Mouse (Mus musculus) limb, embryonic 14.5 days (tissue): ENCODE measurements at regions not wholly inside any gene's neighbourhood (a gene's known extent, or its start where the extent isn't known, plus 50 kb on each side); places are given as distances from the start of the nearest gene placed in this dataset.

Experiments used
- ATAC-seq: fragments of 200-750 bp; cut with Nextera tagmentation; 2 replicates; pipeline ENCODE4 v1.8.0; 2017; ENCODE audit warnings: low read depth, moderate number of reproducible peaks, moderate TSS enrichment; ENCODE audit not compliant: low FRiP score
- DNase-seq: peaks from one replicate; pipeline ENCODE4 v3.0.0-alpha.2; 2015; ENCODE audit warnings: low spot score
- H3K27ac ChIP-seq: fragments of 300-500 bp; sonication (generic); replicated peaks from 2 replicates; pipeline ENCODE4 v1.5.1; 2014; ENCODE audit warnings: low read depth, mild to moderate bottlenecking, low read length, moderate library complexity, mixed read lengths
- H3K27me3 ChIP-seq: fragments of 300-500 bp; sonication (generic); 2 replicates; pipeline ENCODE4 v1.6.1; 2014; ENCODE audit warnings: low read length, mixed read lengths; ENCODE audit not compliant: control insufficient read depth, insufficient read depth
- H3K36me3 ChIP-seq: fragments of 300-500 bp; sonication (generic); 2 replicates; pipeline ENCODE4 v1.6.1; 2014; ENCODE audit warnings: mild to moderate bottlenecking, low read length, moderate library complexity, mixed read lengths; ENCODE audit not compliant: control insufficient read depth, insufficient read depth
- H3K4me1 ChIP-seq: fragments of 300-500 bp; sonication (generic); 2 replicates; pipeline ENCODE4 v1.6.1; 2014; ENCODE audit warnings: antibody characterized with exemption, low read length, mixed read lengths; ENCODE audit not compliant: control insufficient read depth, insufficient read depth
- H3K4me2 ChIP-seq: fragments of 300-500 bp; sonication (generic); replicated peaks from 2 replicates; pipeline ENCODE4 v1.6.1; 2014; ENCODE audit warnings: low read depth, mild to moderate bottlenecking, low read length, moderate library complexity; ENCODE audit not compliant: severe bottlenecking
- H3K4me3 ChIP-seq: fragments of 300-500 bp; sonication (generic); replicated peaks from 2 replicates; pipeline ENCODE4 v1.5.1; 2014; ENCODE audit warnings: low read length
- H3K9ac ChIP-seq: fragments of 300-500 bp; sonication (generic); 2 replicates; pipeline ENCODE4 v1.6.1; 2014; ENCODE audit warnings: mild to moderate bottlenecking, low read depth, low read length, moderate library complexity; ENCODE audit not compliant: severe bottlenecking
- H3K9me3 ChIP-seq: fragments of 300-500 bp; sonication (generic); 2 replicates; pipeline ENCODE4 v1.6.1; 2016; ENCODE audit warnings: low read length; ENCODE audit not compliant: control insufficient read depth
- POLR2A ChIP-seq: fragments of 200-500 bp; IDR thresholded peaks from 2 replicates; pipeline ENCODE4 v1.8.0; 2012; ENCODE audit warnings: inconsistent platforms, mild to moderate bottlenecking, moderate library complexity, borderline replicate concordance; ENCODE audit not compliant: insufficient read depth, insufficient read length; ENCODE audit errors: extremely low read depth
- WGBS: fragments of 180-500 bp; shearing (Covaris S2); extraction: QIAGEN DNeasy Blood & Tissue Kit; methylation state at CpG from one replicate; pipeline ENCODE4 v1.1.7; 2014; 5-methylcytosine and 5-hydroxymethylcytosine counted together

DNA sequence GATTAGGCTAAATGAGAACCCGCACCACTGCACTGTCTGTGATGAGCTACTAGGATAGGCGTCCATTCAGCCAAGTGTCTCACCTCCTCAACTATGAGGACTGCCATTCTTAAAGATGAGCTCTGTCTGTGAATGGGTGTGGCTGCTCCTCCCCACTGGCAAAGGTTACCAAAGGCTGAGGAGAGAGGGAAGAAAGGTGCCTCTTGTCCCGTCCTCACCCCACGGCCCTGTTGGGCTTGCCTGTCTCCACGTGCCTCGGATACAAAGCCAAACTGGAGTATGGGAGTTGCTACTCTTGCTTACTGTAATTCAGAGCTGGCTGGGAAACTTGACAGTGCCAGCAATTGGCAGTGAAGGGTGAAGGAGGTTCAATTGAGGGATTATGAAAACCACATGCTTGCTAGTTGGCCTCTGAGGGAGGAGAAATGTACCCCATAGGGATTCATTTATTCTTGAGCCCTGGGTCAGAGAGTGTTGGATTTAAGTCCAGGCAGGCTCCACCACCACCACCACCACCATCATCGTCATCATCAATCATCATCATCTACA is 112.6 kb upstream of the Ngf start:
- Histone ChIP-seq H3K4me3 (no peak overlapping the region), H3K9me3 (no peaks in the 10 kb centered on the region), H3K9ac (no peak overlapping the region), H3K27me3 (no peaks in the 10 kb centered on the region), H3K4me1 (no peaks in the 10 kb centered on the region), H3K4me2 (no peak overlapping the region), H3K27ac (no peak overlapping the region), H3K36me3 (no peaks in the 10 kb centered on the region)
- DNase-seq: no peak
- no peak for ATAC-seq
- WGBS: 66% methylated on average over 7 of the region's 7 CpGs
- TF ChIP-seq POLR2A: no peak

DNA sequence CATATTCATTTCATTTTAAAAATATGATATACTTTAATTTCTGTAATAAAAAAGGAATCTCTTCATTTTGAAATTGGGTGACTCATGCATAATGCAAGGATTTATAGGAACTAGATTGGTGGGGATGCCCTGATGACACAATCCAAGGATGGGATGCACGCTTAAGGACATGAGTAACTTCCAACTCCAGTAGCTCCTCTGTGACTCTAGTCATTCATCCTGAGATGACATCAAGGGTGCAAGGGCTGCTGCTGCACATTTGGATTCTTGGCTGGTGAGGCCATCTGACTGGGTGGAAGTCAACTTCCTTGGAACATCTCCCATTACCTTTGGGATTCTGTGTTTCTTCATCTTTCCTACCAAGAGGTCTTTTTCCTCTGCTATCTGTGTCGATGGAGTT is 114.4 kb upstream of the Ngf start:
- no peak overlapping the region for H3K27ac ChIP-seq
- TF ChIP-seq POLR2A: no peak
- H3K4me1 ChIP-seq: no peaks in the 10 kb centered on the region
- no peaks in the 10 kb centered on the region for H3K9me3 ChIP-seq
- DNase-seq (no peak), ATAC-seq (no peak)
- H3K4me2 ChIP-seq: no peak overlapping the region
- no peak overlapping the region for H3K9ac ChIP-seq
- no peak overlapping the region for H3K4me3 ChIP-seq
- H3K36me3 ChIP-seq: no peaks in the 10 kb centered on the region
- WGBS: 84% methylated on average over 2 of the region's 2 CpGs
- no peaks in the 10 kb centered on the region for H3K27me3 ChIP-seq

DNA sequence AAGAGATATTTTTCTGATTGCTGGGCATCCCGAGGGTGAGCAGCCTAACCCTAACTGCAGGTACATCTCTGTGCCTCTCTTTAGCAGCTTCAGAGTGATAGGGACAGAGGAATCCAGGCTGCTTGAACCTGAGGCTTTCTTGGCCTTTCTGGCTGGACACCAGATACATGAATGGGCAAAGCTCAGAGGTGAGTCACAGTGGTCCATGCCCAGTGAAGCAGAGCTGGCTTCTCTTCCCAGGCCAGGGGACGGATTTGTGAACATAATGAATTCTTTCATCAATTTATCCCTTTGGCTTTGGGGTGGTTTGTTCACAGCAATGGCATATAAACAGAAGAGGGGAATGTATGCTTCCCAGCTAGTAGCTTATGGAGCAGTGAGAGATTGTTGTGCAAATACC is 114.9 kb upstream of the Ngf start:
- no peak for ATAC-seq
- TF ChIP-seq POLR2A: no peak

DNA sequence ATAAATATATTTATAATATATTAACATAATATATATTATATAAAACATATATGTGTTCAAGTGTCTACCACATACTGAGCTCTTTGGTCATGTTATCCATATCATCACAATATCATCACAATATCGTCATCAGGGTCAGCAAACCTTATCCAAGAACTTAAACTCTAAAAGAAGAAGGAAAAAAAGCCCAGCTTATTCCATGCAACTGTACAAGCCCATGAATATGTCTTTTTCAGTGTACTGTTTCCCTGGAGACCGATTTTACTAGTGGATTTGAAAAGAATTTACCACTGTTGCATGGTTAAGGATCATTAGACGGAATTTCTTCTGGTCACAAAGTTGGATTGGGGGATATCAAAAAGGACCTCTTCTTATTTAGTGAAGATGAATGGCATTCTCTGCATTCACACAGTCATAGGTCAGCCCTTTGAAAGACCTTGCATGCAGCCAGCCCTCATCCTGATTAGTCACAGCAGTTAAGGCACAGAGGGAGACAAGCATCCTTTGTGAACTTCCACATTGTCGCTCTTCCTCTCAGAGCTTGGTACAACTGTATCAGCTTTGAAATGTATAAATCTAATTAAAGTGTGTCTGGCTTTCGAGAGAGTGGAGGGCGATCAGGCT is 116.3 kb upstream of the Ngf start:
- H3K9me3 ChIP-seq: no peaks in the 10 kb centered on the region
- no peak overlapping the region for H3K27ac ChIP-seq
- no peaks in the 10 kb centered on the region for H3K36me3 ChIP-seq
- no peaks in the 10 kb centered on the region for H3K27me3 ChIP-seq
- no peak overlapping the region for H3K4me3 ChIP-seq
- no peaks in the 10 kb centered on the region for H3K4me1 ChIP-seq
- H3K4me2 ChIP-seq: no peak overlapping the region
- no peak for ATAC-seq
- DNase-seq: no peak
- H3K9ac ChIP-seq: no peak overlapping the region
- WGBS: 76% methylated on average over 6 of the region's 6 CpGs
- no peak for TF ChIP-seq POLR2A

More for the DNA sequence above, 114.9 kb upstream of the Ngf start:
- DNase-seq: no peak
- Histone ChIP-seq H3K4me3 (no peak overlapping the region), H3K27ac (no peak overlapping the region), H3K9ac (no peak overlapping the region), H3K4me1 (no peaks in the 10 kb centered on the region), H3K27me3 (no peaks in the 10 kb centered on the region), H3K36me3 (no peaks in the 10 kb centered on the region), H3K4me2 (no peak overlapping the region), H3K9me3 (no peaks in the 10 kb centered on the region)
- WGBS: 65% methylated on average over 2 of the region's 2 CpGs

DNA sequence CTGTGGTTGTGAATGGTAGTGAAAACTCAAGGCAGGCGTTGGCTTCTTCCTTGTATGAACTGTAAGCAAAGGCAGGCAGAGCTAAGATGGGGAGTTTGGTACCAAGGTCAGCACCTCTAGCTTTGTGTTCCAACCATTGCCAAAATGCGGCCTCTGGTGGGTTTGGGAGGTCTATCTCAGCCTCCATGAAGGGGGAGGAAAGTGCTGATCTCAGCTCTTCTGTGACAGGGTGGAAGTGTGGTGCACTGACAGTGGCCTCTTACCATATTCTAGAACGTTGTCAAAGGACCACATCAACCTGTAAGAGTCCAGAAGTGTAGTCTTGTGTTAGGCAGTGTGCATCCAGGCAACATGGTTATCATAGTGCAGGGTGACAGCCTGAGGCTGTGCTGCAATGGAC is 123.6 kb upstream of the Ngf start:
- ATAC-seq (no peak), DNase-seq (no peak)
- Histone ChIP-seq H3K27me3 (no peaks in the 10 kb centered on the region), H3K9ac (no peak overlapping the region), H3K36me3 (no peaks in the 10 kb centered on the region), H3K4me3 (no peak overlapping the region), H3K9me3 (no peaks in the 10 kb centered on the region), H3K4me2 (no peak overlapping the region), H3K27ac (no peak overlapping the region), H3K4me1 (no peaks in the 10 kb centered on the region)
- TF ChIP-seq POLR2A: no peak
- 91% methylated on average over 3 of the region's 3 CpGs for WGBS

DNA sequence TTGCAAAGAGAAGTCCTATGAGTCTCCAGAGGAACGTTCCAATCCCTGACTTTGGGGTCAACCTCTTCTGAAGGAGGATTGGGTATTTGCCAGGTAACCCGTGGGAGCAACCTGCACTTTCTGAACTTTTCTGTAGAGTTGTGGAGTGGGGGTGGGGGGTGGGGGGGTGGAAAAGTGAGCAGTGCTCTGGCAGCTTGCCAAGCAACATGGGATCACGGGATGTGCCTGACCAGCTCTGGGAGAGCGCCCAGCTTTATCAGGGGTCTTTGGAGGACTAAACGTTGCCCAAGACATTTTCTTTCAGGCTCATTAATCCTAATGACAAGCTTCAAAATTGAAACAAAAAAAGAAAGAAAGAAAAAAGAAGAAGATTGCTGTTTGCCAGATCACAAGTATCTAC is 124.4 kb upstream of the Ngf start:
- no peaks in the 10 kb centered on the region for H3K27me3 ChIP-seq
- H3K36me3 ChIP-seq: no peaks in the 10 kb centered on the region
- H3K9me3 ChIP-seq: no peaks in the 10 kb centered on the region
- no peak for TF ChIP-seq POLR2A
- 60% methylated on average over 5 of the region's 5 CpGs for WGBS
- ATAC-seq (no peak), DNase-seq (no peak)
- H3K4me1 ChIP-seq: no peaks in the 10 kb centered on the region
- no peak overlapping the region for H3K4me2 ChIP-seq
- no peak overlapping the region for H3K4me3 ChIP-seq
- H3K9ac ChIP-seq: no peak overlapping the region
- no peak overlapping the region for H3K27ac ChIP-seq
